Mouse (Mus musculus): ENCODE measurements around the gene Olfr750. TPM values are rescaled to one million over a fixed set of nuclear protein-coding genes. Genes with fewer than 3 reads are reported as not detected.

Gene Olfr750
- total and polyA plus RNA-seq, 2 experiments from 2014 or later, result 0.08 TPM; not detected in 1

- peak overlapping the region; percentile 63 for H3K4me3 ChIP-seq (ENCODE audit: low read depth, low read length)
- no peaks in the 10 kb centered on the region for H3K36me3 ChIP-seq (ENCODE audit: insufficient read depth)
- DNase-seq (peak; percentile 86), ATAC-seq (peak; percentile 27)
- H3K4me1 ChIP-seq (ENCODE audit: insufficient read depth), result no peaks in the 10 kb centered on the region
- peak overlapping the region; percentile 83 for H3K27ac ChIP-seq (ENCODE audit: low read depth, low read length)
- H3K27me3 ChIP-seq (ENCODE audit: insufficient read depth, low read length), result no peaks in the 10 kb centered on the region
- H3K9ac ChIP-seq, result peak overlapping the region; percentile 65
- no peaks in the 10 kb centered on the region for H3K9me3 ChIP-seq (ENCODE audit: low read length)
- H3K4me2 ChIP-seq (ENCODE audit: low read depth), result peak overlapping the region; percentile 68
- WGBS, result under 1% methylated on average over 23 of the region's 23 CpGs
- TF ChIP-seq CTCF (IDR thresholded peaks at IDR 0.05; ENCODE audit: low read depth), result no peak
Measured at GRCm38 (mm10) chr14:51088166-51088969, 14.1 kb upstream of the Olfr750 start.

GRCm38 (mm10) chr14:51087762-51088161 is 13.5 kb upstream of the Olfr750 start:
- Histone ChIP-seq H3K4me3 (ENCODE audit: low read depth, low read length) (peak overlapping the region; percentile 63), H3K9me3 (ENCODE audit: low read length) (no peaks in the 10 kb centered on the region), H3K9ac (no peak overlapping the region), H3K27me3 (ENCODE audit: insufficient read depth, low read length) (no peaks in the 10 kb centered on the region), H3K27ac (ENCODE audit: low read depth, low read length) (no peak overlapping the region), H3K4me2 (ENCODE audit: low read depth) (peak overlapping the region; percentile 68), H3K36me3 (ENCODE audit: insufficient read depth) (no peaks in the 10 kb centered on the region), H3K4me1 (ENCODE audit: insufficient read depth) (no peaks in the 10 kb centered on the region)
- DNase-seq, result no peak
- WGBS, result 6% methylated on average over 9 of the region's 9 CpGs
- TF ChIP-seq CTCF (IDR thresholded peaks at IDR 0.05; ENCODE audit: low read depth), result no peak
- ATAC-seq, result no peak

DNA sequence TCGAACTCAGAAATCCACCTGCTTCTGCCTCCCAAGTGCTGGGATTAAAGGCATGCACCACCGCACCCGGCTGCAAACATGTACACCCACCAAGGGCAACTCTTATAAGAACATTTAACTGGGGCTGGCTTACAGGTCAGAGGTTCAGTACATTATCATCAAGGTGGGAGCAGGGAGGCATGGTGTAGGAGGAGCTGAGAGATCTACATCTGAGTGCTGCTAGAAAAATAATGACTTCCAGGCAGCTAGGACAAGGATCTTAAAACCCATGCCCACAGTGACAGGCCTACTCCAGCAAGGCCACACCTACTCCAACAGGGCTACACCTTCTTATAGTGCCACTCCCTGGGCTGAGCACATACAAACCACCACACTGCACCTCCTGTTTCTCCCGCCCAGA is 11.7 kb upstream of the Olfr750 start:
- Histone ChIP-seq H3K4me2 (ENCODE audit: low read depth) (no peak overlapping the region), H3K9ac (no peak overlapping the region), H3K27ac (ENCODE audit: low read depth, low read length) (no peak overlapping the region), H3K36me3 (ENCODE audit: insufficient read depth) (no peaks in the 10 kb centered on the region), H3K4me1 (ENCODE audit: insufficient read depth) (no peaks in the 10 kb centered on the region), H3K27me3 (ENCODE audit: insufficient read depth, low read length) (no peaks in the 10 kb centered on the region), H3K4me3 (ENCODE audit: low read depth, low read length) (no peak overlapping the region), H3K9me3 (ENCODE audit: low read length) (no peaks in the 10 kb centered on the region)
- DNase-seq, result no peak
- ATAC-seq, result no peak
- TF ChIP-seq CTCF (IDR thresholded peaks at IDR 0.05; ENCODE audit: low read depth), result no peak
- 82% methylated on average over 4 of the region's 4 CpGs for WGBS

DNA sequence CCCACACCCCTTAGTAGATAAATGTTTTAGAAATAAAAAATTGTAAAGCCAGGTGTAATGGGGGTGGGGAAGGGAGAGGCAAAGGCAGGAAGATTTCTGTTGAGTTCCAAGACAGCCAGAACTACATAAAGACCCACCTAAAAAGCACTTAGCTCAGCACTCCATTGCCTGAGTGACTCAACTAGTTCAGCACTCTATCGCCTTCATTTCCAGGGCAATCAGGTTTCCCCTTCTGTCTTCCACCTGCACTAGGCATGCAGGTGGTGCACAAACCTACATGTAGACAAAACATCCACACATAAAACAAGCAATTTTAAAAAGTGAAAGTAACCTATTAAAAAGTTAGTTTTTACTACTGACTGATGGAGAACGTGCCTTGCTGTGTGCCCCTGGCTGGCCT is 10.9 kb upstream of the Olfr750 start:
- 81% methylated on average over 2 of the region's 2 CpGs for WGBS
- Histone ChIP-seq H3K27me3 (ENCODE audit: insufficient read depth, low read length) (no peaks in the 10 kb centered on the region; the same call in 1 of the 2 replicates), H3K36me3 (ENCODE audit: insufficient read depth) (no peaks in the 10 kb centered on the region), H3K9me3 (ENCODE audit: low read length) (no peaks in the 10 kb centered on the region), H3K9ac (no peak overlapping the region), H3K4me3 (ENCODE audit: low read depth, low read length) (no peak overlapping the region), H3K27ac (ENCODE audit: low read depth, low read length) (no peak overlapping the region), H3K4me1 (ENCODE audit: insufficient read depth) (no peaks in the 10 kb centered on the region), H3K4me2 (ENCODE audit: low read depth) (no peak overlapping the region)
- DNase-seq (no peak), ATAC-seq (no peak)
- no peak for TF ChIP-seq CTCF (IDR thresholded peaks at IDR 0.05; ENCODE audit: low read depth)

- DNase-seq, result no peak
- WGBS, result 7% methylated on average over 7 of the region's 7 CpGs
Measured at GRCm38 (mm10) chr14:51083805-51084204, 9.6 kb upstream of the Olfr750 start.

DNA sequence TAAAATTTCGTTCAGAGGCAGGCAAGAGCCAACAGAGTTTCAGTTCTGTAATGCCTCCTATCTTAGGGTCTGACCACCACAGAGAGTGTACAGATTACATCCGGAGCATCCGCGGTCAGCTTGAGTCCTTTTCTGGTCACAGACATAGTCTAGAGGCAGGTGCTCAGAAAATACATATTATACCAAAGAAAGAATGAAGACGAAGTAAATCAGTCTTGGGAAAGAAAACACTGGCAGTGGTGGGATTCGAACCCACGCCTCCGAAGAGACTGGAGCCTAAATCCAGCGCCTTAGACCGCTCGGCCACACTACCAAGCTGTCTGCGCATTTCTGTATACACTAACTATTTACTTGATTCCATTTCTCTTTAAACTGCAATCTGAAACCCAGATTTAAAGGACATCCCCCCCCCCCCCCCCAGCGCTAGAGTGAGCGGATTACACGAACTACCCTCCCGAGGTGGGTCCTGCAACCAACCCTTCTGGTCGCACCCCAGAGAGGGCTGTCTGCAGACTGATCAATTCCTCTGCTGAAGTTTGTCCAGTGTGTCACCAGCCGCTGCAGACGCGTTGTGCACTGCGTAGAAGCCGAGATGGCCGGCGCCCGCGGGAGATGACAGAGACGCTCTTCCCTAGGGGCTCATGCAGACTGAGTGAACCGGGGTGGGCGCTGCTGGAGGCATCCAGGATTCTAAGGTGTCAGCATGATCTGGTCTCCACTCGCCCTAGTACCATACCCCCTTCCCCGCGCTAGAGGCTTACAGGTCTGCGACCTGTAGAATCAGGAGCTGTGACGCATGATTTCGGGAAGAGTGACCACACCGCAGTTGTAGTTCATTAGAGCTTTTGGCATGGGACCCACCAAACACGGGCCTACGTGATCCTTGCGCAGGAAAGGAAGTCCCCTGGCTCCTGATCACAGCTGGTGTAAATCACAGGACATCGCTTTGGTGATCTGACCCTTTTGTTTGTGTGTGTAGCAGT is 8.7 kb upstream of the Olfr750 start:
- no peak overlapping the region for H3K27ac ChIP-seq (ENCODE audit: low read depth, low read length)
- no peaks in the 10 kb centered on the region for H3K9me3 ChIP-seq (ENCODE audit: low read length)
- peak; percentile 78 for ATAC-seq
- peak overlapping the region; percentile 50 for H3K4me3 ChIP-seq (ENCODE audit: low read depth, low read length)
- peak; percentile 64 for DNase-seq
- no peaks in the 10 kb centered on the region; the same call in 1 of the 2 replicates for H3K27me3 ChIP-seq (ENCODE audit: insufficient read depth, low read length)
- TF ChIP-seq CTCF (IDR thresholded peaks at IDR 0.05; ENCODE audit: low read depth), result no peak
- no peaks in the 10 kb centered on the region for H3K4me1 ChIP-seq (ENCODE audit: insufficient read depth)
- H3K36me3 ChIP-seq (ENCODE audit: insufficient read depth), result no peaks in the 10 kb centered on the region
- 3% methylated on average over 38 of the region's 40 CpGs for whole genome bisulfite sequencing
- peak overlapping the region; percentile 82 for H3K4me2 ChIP-seq (ENCODE audit: low read depth)
- H3K9ac ChIP-seq, result peak overlapping the region; percentile 54

More at GRCm38 (mm10) chr14:51083805-51084204, 9.6 kb upstream of the Olfr750 start:
- H3K9me3 ChIP-seq (ENCODE audit: low read length), result no peaks in the 10 kb centered on the region
- peak overlapping the region; percentile 82 for H3K4me2 ChIP-seq (ENCODE audit: low read depth)
- no peaks in the 10 kb centered on the region; the same call in 1 of the 2 replicates for H3K27me3 ChIP-seq (ENCODE audit: insufficient read depth, low read length)
- peak overlapping the region; percentile 50 for H3K4me3 ChIP-seq (ENCODE audit: low read depth, low read length)
- no peak overlapping the region for H3K27ac ChIP-seq (ENCODE audit: low read depth, low read length)
- no peak for TF ChIP-seq CTCF (IDR thresholded peaks at IDR 0.05; ENCODE audit: low read depth)
- ATAC-seq, result no peak
- H3K4me1 ChIP-seq (ENCODE audit: insufficient read depth), result no peaks in the 10 kb centered on the region
- H3K9ac ChIP-seq, result no peak overlapping the region
- H3K36me3 ChIP-seq (ENCODE audit: insufficient read depth), result no peaks in the 10 kb centered on the region

All from forebrain, postnatal 0 days (tissue).